Mouse (Mus musculus): ENCODE results near the gene Atg7.

The Atg7 gene

GRCm38 (mm10) chr6:114736355-114736754 lies 93.5 kb downstream of the Atg7 start:
- no peak for DNase-seq

GRCm38 (mm10) chr6:114737181-114737580 lies 94.3 kb downstream of the Atg7 start:
- DNase-seq, result no peak

- DNase-seq, result no peak
These were observed 95.2 kb downstream of the Atg7 start for GRCm38 (mm10) chr6:114737931-114738759.

- DNase-seq, result no peak
These were observed 95.8 kb downstream of the Atg7 start for GRCm38 (mm10) chr6:114738760-114739112.

- no peak for DNase-seq
These were observed 99.5 kb downstream of the Atg7 start for GRCm38 (mm10) chr6:114742209-114743003.

GRCm38 (mm10) chr6:114743126-114743525 lies 100.2 kb downstream of the Atg7 start:
- DNase-seq, result no peak

GRCm38 (mm10) chr6:114743845-114744244 lies 100.9 kb downstream of the Atg7 start:
- no peak for DNase-seq

- DNase-seq, result no peak
These were observed 103.6 kb downstream of the Atg7 start for GRCm38 (mm10) chr6:114746439-114746974.

GRCm38 (mm10) chr6:114748419-114748818 lies 105.5 kb downstream of the Atg7 start:
- DNase-seq, result no peak

GRCm38 (mm10) chr6:114748882-114749281 lies 106.0 kb downstream of the Atg7 start:
- DNase-seq, result no peak

GRCm38 (mm10) chr6:114758795-114759194 lies 115.9 kb downstream of the Atg7 start:
- peak; percentile 50 to 54 for DNase-seq

GRCm38 (mm10) chr6:114766314-114766713 lies 123.4 kb downstream of the Atg7 start:
- DNase-seq, result peak; percentile 45 to 51

- no peak for DNase-seq
These were observed 124.8 kb downstream of the Atg7 start for GRCm38 (mm10) chr6:114767710-114768109.

- no peak for DNase-seq
These were observed 127.4 kb downstream of the Atg7 start for GRCm38 (mm10) chr6:114770337-114770736.

GRCm38 (mm10) chr6:114771502-114771901 lies 128.6 kb downstream of the Atg7 start:
- no peak for DNase-seq

GRCm38 (mm10) chr6:114775210-114775609 lies 132.3 kb downstream of the Atg7 start:
- DNase-seq, result no peak

GRCm38 (mm10) chr6:114777872-114778271 lies 135.0 kb downstream of the Atg7 start:
- no peak for DNase-seq

- no peak for DNase-seq
These were observed 135.8 kb downstream of the Atg7 start for GRCm38 (mm10) chr6:114778650-114779049.

- DNase-seq, result no peak
These were observed 137.7 kb downstream of the Atg7 start for GRCm38 (mm10) chr6:114780583-114780982.

- peak; percentile 78 to 83 for DNase-seq
These were observed 138.7 kb downstream of the Atg7 start for GRCm38 (mm10) chr6:114781415-114782240.

- no peak for DNase-seq
These were observed 139.6 kb downstream of the Atg7 start for GRCm38 (mm10) chr6:114782486-114782885.

- no peak for DNase-seq
These were observed 143.6 kb downstream of the Atg7 start for GRCm38 (mm10) chr6:114786461-114786860.

GRCm38 (mm10) chr6:114787606-114788005 lies 144.7 kb downstream of the Atg7 start:
- no peak for DNase-seq
